Comparison of ENCODE assay signal across 8 mouse cellular contexts in the genomic region with DNA sequence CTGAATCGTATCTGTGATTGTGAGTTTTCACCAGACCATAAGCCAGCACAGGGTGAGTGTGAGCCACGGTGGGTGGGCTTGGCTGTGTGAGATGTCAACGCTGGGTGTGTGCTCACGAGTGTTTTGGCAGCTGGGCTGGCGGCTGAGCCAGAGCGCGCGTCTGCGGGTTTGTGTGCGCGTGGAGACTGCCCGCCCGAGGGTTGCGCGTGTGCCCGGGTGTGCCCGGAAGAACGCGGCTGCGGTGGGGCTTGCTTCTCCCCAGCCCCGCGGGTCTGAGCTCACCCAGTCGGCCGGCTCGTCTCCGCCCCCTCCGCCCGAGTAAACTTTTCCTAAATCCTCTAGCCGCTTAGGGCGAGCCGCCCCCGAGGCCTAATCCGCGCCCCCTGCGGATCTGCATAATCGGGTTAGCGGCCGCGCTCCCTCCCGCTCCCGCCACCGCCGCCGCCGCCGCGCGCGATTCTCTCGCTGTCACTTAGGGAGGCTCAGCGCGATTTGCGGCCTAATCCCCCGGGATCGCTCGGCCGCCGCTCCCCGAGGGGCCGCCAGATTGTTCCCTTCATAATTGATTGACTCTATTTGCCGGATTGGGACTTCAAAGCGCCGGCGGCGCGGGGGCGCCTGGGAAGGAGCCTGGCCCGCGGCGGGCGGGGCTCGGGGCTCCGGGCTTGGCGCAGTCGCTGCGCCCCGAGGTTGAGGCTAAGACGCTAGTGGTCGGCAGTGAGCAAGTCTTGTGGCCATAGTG. TPM values are rescaled to one million over a fixed set of nuclear protein-coding genes. Genes with fewer than 3 reads are reported as not detected.
A peak's percentile ranks its signal among the peaks of the same experiment; 100 is the strongest.
DNase-seq lines count a peak whose midpoint lies in the region.

No protein-coding gene starts in this region.

- peak; percentile 7 to 9 for DNase-seq in urinary bladder, postnatal 36 days (ENCODE audit: low spot score in 2 of 2)
- no peak for DNase-seq in urinary bladder, postnatal 10 days (ENCODE audit: low spot score)
- DNase-seq in embryo, embryonic 10 days (ENCODE audit: low spot score): peak; percentile 85
- DNase-seq in heart, postnatal 10 days: peak; percentile 39 to 50
- DNase-seq in layer of hippocampus, adult 9-11 months: peak; percentile 21
- DNase-seq in lung, postnatal 10 days: peak; percentile 59
- peak; percentile 13 for DNase-seq in ovary, postnatal 14 days (ENCODE audit: low spot score)
- DNase-seq in urinary bladder, adult 2 months (ENCODE audit: low spot score): no peak

- intact Hi-C loops in heart, postnatal 10 days (cut with DNase I): no loop called here

RNA-seq across cellular contexts. Expression of gene Dmbx1, which starts 23.1 kb away (rescaled TPM):
- total RNA-seq in heart, postnatal 10 days (2021): not detected
- not detected in 2 replicates for polyA plus RNA-seq in urinary bladder, adult 2 months (2012; rRNA removed)

RNA-seq across cellular contexts. Expression of gene Faah, which starts 54.9 kb away (rescaled TPM):
- total RNA-seq in heart, postnatal 10 days (2021): under 1 TPM; 0.60 to 0.94 TPM
- polyA plus RNA-seq in urinary bladder, adult 2 months (2012; rRNA removed): 11.9 and 14.2 TPM in 2 replicates

Comparison
In these comparisons a context has a peak if more than half of its experiments do, and no peak if none do; other contexts are left out.
1. DNase-seq: peak in urinary bladder, postnatal 36 days (2 of 2), embryo, embryonic 10 days (single experiment), heart, postnatal 10 days (2 of 2), layer of hippocampus, adult 9-11 months (single experiment), lung, postnatal 10 days (single experiment) and ovary, postnatal 14 days (single experiment); none in urinary bladder, postnatal 10 days (single experiment) and urinary bladder, adult 2 months (single experiment).